Mouse (Mus musculus) embryonic facial prominence, embryonic 13.5 days (tissue): ENCODE measurements around the gene Gm11168. TPM values are rescaled to one million over a fixed set of nuclear protein-coding genes. Genes with fewer than 3 reads are reported as not detected.
"Not testable (repeated sequence)": the region's sequence is repeated elsewhere in the genome, so short reads cannot be mapped to it uniquely, and the experiment has no call there.

ENCODE experiments used
- ATAC-seq: fragments of 200-750 bp; cut with Nextera tagmentation; 2 replicates; pipeline ENCODE4 v1.8.0; 2017; ENCODE audit warnings: low read depth; ENCODE audit not compliant: insufficient number of reproducible peaks, insufficient read depth, low FRiP score, low TSS enrichment
- H3K27ac ChIP-seq: fragments of 300-500 bp; sonication (generic); 2 replicates; pipeline ENCODE4 v1.5.1; 2015; ENCODE audit warnings: moderate library complexity, mild to moderate bottlenecking, inconsistent platforms
- H3K27me3 ChIP-seq: fragments of 300-500 bp; sonication (generic); 2 replicates; pipeline ENCODE4 v1.6.1; 2015; ENCODE audit warnings: mild to moderate bottlenecking, inconsistent platforms
- H3K36me3 ChIP-seq: fragments of 300-500 bp; sonication (generic); 2 replicates; pipeline ENCODE4 v1.6.1; 2015; ENCODE audit warnings: mild to moderate bottlenecking, inconsistent platforms
- H3K4me1 ChIP-seq: fragments of 300-500 bp; sonication (generic); 2 replicates; pipeline ENCODE4 v1.6.1; 2015; ENCODE audit warnings: inconsistent platforms
- H3K4me2 ChIP-seq: fragments of 300-500 bp; sonication (generic); 2 replicates; pipeline ENCODE4 v1.6.1; 2015; ENCODE audit warnings: moderate library complexity, mild to moderate bottlenecking, inconsistent platforms
- H3K4me3 ChIP-seq: fragments of 300-500 bp; sonication (generic); 2 replicates; pipeline ENCODE4 v1.5.1; 2015; ENCODE audit warnings: mild to moderate bottlenecking, inconsistent platforms
- H3K9ac ChIP-seq: fragments of 300-500 bp; sonication (generic); 2 replicates; pipeline ENCODE4 v1.6.1; 2015; ENCODE audit warnings: mild to moderate bottlenecking, inconsistent platforms
- H3K9me3 ChIP-seq: fragments of 300-500 bp; sonication (generic); 2 replicates; pipeline ENCODE4 v1.6.1; 2016; ENCODE audit warnings: inconsistent platforms
- WGBS: fragments of 180-500 bp; shearing (Covaris S2); methylation state at CpG from one replicate; pipeline ENCODE4 v1.1.7; 2015; ENCODE audit warnings: mixed read lengths; 5-methylcytosine and 5-hydroxymethylcytosine counted together
- microRNA-seq: library from miRNA; unstranded; fragments of <30 nt; microRNA quantifications from one replicate; pipeline ENCODE4, GENCODE M21; 2016
- polyA plus RNA-seq: library from polyadenylated mRNA; unstranded; fragments of >200 nt; fragmentation: Nextera tagmentation; extraction: Ambion mirVana; gene quantifications from 2 replicates; pipeline ENCODE4 v1.2.1, GENCODE M21; 2015

Gm11168 gene
- polyA plus RNA-seq, 1 experiment from 2014 or later: not detected

DNA sequence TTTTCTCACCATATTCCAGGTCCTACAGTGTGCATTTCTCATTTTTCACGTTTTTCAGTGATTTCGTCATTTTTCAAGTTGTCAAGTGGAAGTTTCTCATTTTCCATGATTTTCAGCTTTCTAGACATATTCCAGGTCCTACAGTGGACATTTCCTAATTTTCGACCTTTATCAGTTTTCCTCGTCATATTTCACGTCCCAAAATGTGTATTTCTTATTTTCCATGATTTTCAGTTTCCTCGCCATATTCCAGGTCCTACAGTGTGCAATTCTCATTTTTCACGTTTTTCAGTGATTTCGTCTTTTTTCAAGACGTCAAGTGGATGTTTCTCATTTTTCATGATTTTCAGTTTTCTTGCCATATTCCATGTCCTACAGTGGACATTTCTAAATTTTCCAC lies 24.1 kb downstream of the Gm11168 start:
- not testable (repeated sequence) for ATAC-seq

GRCm38 (mm10) chr9:3029276-3030000 lies 26.3 kb downstream of the Gm11168 start:
- H3K4me1 ChIP-seq, H3K4me2 ChIP-seq, H3K27ac ChIP-seq, H3K36me3 ChIP-seq, H3K4me3 ChIP-seq, H3K9ac ChIP-seq, H3K27me3 ChIP-seq, H3K9me3 ChIP-seq, ATAC-seq: not testable (repeated sequence)
- WGBS: 68% methylated on average over 14 of the region's 16 CpGs

More for the DNA sequence above, 24.1 kb downstream of the Gm11168 start:
- not testable (repeated sequence) for H3K27me3 ChIP-seq, H3K4me3 ChIP-seq, H3K9me3 ChIP-seq, H3K4me1 ChIP-seq, H3K4me2 ChIP-seq, H3K9ac ChIP-seq, H3K27ac ChIP-seq, H3K36me3 ChIP-seq
- WGBS: 70% methylated on average over 9 of the region's 9 CpGs

DNA sequence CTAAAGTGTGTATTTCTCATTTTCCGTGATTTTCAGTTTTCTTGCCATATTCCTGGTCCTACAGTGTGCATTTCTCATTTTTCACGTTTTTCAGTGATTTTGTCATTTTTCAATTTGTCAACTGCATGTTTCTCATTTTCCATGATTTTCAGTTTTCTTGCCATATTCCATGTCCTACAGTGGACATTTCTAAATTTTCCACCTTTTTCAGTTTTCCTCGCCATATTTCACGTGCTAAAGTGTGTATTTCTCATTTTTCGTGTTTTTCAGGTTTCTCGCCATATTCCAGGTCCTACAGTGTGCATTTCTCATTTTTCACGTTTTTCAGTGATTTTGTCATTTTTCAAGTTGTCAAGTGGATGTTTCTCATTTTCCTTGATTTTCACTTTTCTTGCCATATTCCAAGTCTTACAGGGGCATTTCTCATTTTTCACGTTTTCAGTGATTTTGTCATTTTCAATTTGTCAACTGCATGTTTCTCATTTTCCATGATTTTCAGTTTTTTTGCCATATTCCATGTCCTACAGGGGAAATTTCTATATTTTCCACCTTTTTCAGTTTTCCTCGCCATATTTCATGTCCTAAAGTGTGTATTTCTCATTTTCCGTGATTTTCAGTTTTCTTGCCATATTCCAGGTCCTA lies 27.7 kb downstream of the Gm11168 start:
- not testable (repeated sequence) for H3K4me2 ChIP-seq, H3K36me3 ChIP-seq, H3K9ac ChIP-seq, H3K9me3 ChIP-seq, H3K4me3 ChIP-seq, ATAC-seq, H3K27ac ChIP-seq, H3K4me1 ChIP-seq, H3K27me3 ChIP-seq
- WGBS: 66% methylated on average over 3 of the region's 10 CpGs

- not testable (repeated sequence) for ATAC-seq, H3K4me3 ChIP-seq, H3K9me3 ChIP-seq, H3K4me2 ChIP-seq, H3K4me1 ChIP-seq, H3K9ac ChIP-seq, H3K27ac ChIP-seq, H3K27me3 ChIP-seq, H3K36me3 ChIP-seq
- WGBS: 47% methylated on average over 1 of the region's 8 CpGs
Measured at GRCm38 (mm10) chr9:3034299-3034698, 31.2 kb downstream of the Gm11168 start, which contains the start of gene Gm17535. Gene Gm17535, plus strand, starts transcription at chr9:3034599.

- H3K4me3 ChIP-seq, H3K27ac ChIP-seq, H3K4me1 ChIP-seq, H3K36me3 ChIP-seq, H3K27me3 ChIP-seq, H3K4me2 ChIP-seq, H3K9me3 ChIP-seq, H3K9ac ChIP-seq, ATAC-seq: not testable (repeated sequence)
- 73% methylated on average over 8 of the region's 8 CpGs for WGBS
Measured at GRCm38 (mm10) chr9:3036577-3036976, 33.4 kb downstream of the Gm11168 start, which contains the start of gene Gm10715. Gene Gm10715, plus strand, starts transcription at chr9:3036877.

- not testable (repeated sequence) for ATAC-seq
Measured at GRCm38 (mm10) chr9:3038161-3038560, 35.0 kb downstream of the Gm11168 start.

More at GRCm38 (mm10) chr9:3038161-3038560, 35.0 kb downstream of the Gm11168 start:
- 65% methylated on average over 4 of the region's 4 CpGs for WGBS
- not testable (repeated sequence) for H3K9ac ChIP-seq, H3K27me3 ChIP-seq, H3K4me2 ChIP-seq, H3K36me3 ChIP-seq, H3K4me1 ChIP-seq, H3K27ac ChIP-seq, H3K9me3 ChIP-seq, H3K4me3 ChIP-seq

Small RNAs within 50 kb of the gene (microRNA-seq; reads per million reads assigned to microRNA genes)
- gene Mir101c: not detected

Other genes with a start within 250 kb of the Gm11168 start
- not detected in 2 replicates for gene Gm10722, start 2.4 kb upstream of the Gm11168 start, polyA plus RNA-seq
- not detected in 2 replicates for gene Gm10721, start 9.8 kb downstream of the Gm11168 start, polyA plus RNA-seq
- not detected in 2 replicates for gene Gm10720, start 12.3 kb downstream of the Gm11168 start, polyA plus RNA-seq
- gene Gm10719, start 14.1 kb downstream of the Gm11168 start, polyA plus RNA-seq: not detected in 2 replicates
- 1.5 TPM in 1 of 2 replicates, not detected in the other for gene Gm10718, start 20.2 kb downstream of the Gm11168 start, polyA plus RNA-seq
- gene Gm10717, start 22.1 kb downstream of the Gm11168 start, polyA plus RNA-seq: not detected in 2 replicates
- not detected in 2 replicates for gene Gm17535, start 31.3 kb downstream of the Gm11168 start, polyA plus RNA-seq
- gene Gm10715, start 33.5 kb downstream of the Gm11168 start, polyA plus RNA-seq: not detected in 2 replicates